Mouse (Mus musculus): ENCODE data around the gene Vmn1r4. TPM values are rescaled to one million over a fixed set of nuclear protein-coding genes. Genes with fewer than 3 reads are reported as not detected.
A peak's percentile ranks its signal among the peaks of the same experiment; 100 is the strongest.

Gene Vmn1r4
- polyA plus RNA-seq, 1 experiment, result 0.18 TPM

- Histone ChIP-seq H3K27ac (ENCODE audit: control insufficient read depth, insufficient read depth, low read length) (no peak overlapping the region), H3K4me3 (ENCODE audit: control insufficient read depth, insufficient read depth, low read length) (no peak overlapping the region)
- WGBS, result 93% methylated on average over 2 of the region's 2 CpGs
Observed at GRCm38 (mm10) chr6:56904982-56905381, 18.8 kb upstream of the Vmn1r4 start.

GRCm38 (mm10) chr6:56905486-56905885 is 18.3 kb upstream of the Vmn1r4 start:
- TF ChIP-seq CTCF (IDR thresholded peaks at IDR 0.05; ENCODE audit: borderline replicate concordance, control insufficient read depth, extremely low read depth, insufficient read depth, low read length, poor library complexity) (no peak), POLR2A (IDR thresholded peaks at IDR 0.05; ENCODE audit: control insufficient read depth, extremely low read depth, insufficient read depth, low read length, poor library complexity) (no peak)
- no peak overlapping the region for H3K4me3 ChIP-seq (ENCODE audit: control insufficient read depth, insufficient read depth, low read length)
- WGBS, result 97% methylated on average over 5 of the region's 5 CpGs
- H3K4me1 ChIP-seq (replicated peaks; ENCODE audit: control insufficient read depth, insufficient read depth, low read length), result peaks cover 4% of the 10 kb centered on the region; the same call in 1 of the 2 replicates
- H3K27me3 ChIP-seq (ENCODE audit: control insufficient read depth, insufficient read depth, low read length), result no peaks in the 10 kb centered on the region
- H3K27ac ChIP-seq (ENCODE audit: control insufficient read depth, insufficient read depth, low read length), result no peak overlapping the region
- no peak for DNase-seq
- H3K36me3 ChIP-seq (ENCODE audit: control insufficient read depth, insufficient read depth, low read length), result no peaks in the 10 kb centered on the region

More at GRCm38 (mm10) chr6:56904982-56905381, 18.8 kb upstream of the Vmn1r4 start:
- no peaks in the 10 kb centered on the region for H3K36me3 ChIP-seq (ENCODE audit: control insufficient read depth, insufficient read depth, low read length)
- no peaks in the 10 kb centered on the region for H3K27me3 ChIP-seq (ENCODE audit: control insufficient read depth, insufficient read depth, low read length)
- TF ChIP-seq POLR2A (IDR thresholded peaks at IDR 0.05; ENCODE audit: control insufficient read depth, extremely low read depth, insufficient read depth, low read length, poor library complexity) (no peak), CTCF (IDR thresholded peaks at IDR 0.05; ENCODE audit: borderline replicate concordance, control insufficient read depth, extremely low read depth, insufficient read depth, low read length, poor library complexity) (no peak)
- peaks cover 4% of the 10 kb centered on the region; the same call in 1 of the 2 replicates for H3K4me1 ChIP-seq (replicated peaks; ENCODE audit: control insufficient read depth, insufficient read depth, low read length)
- DNase-seq, result no peak

GRCm38 (mm10) chr6:56906121-56906846 is 17.5 kb upstream of the Vmn1r4 start:
- Histone ChIP-seq H3K27me3 (ENCODE audit: control insufficient read depth, insufficient read depth, low read length) (no peaks in the 10 kb centered on the region), H3K4me1 (replicated peaks; ENCODE audit: control insufficient read depth, insufficient read depth, low read length) (peaks cover 4% of the 10 kb centered on the region; the same call in 1 of the 2 replicates), H3K4me3 (ENCODE audit: control insufficient read depth, insufficient read depth, low read length) (no peak overlapping the region), H3K27ac (ENCODE audit: control insufficient read depth, insufficient read depth, low read length) (no peak overlapping the region), H3K36me3 (ENCODE audit: control insufficient read depth, insufficient read depth, low read length) (no peaks in the 10 kb centered on the region)
- 94% methylated on average over 8 of the region's 8 CpGs for WGBS
- DNase-seq, result no peak
- TF ChIP-seq POLR2A (IDR thresholded peaks at IDR 0.05; ENCODE audit: control insufficient read depth, extremely low read depth, insufficient read depth, low read length, poor library complexity) (no peak), CTCF (IDR thresholded peaks at IDR 0.05; ENCODE audit: borderline replicate concordance, control insufficient read depth, extremely low read depth, insufficient read depth, low read length, poor library complexity) (no peak)

GRCm38 (mm10) chr6:56907973-56908372 is 15.8 kb upstream of the Vmn1r4 start:
- Histone ChIP-seq H3K36me3 (ENCODE audit: control insufficient read depth, insufficient read depth, low read length) (no peaks in the 10 kb centered on the region), H3K27me3 (ENCODE audit: control insufficient read depth, insufficient read depth, low read length) (no peaks in the 10 kb centered on the region), H3K4me3 (ENCODE audit: control insufficient read depth, insufficient read depth, low read length) (no peak overlapping the region), H3K4me1 (replicated peaks; ENCODE audit: control insufficient read depth, insufficient read depth, low read length) (no peaks in the 10 kb centered on the region; the same call in 1 of the 2 replicates), H3K27ac (ENCODE audit: control insufficient read depth, insufficient read depth, low read length) (no peak overlapping the region)
- DNase-seq, result no peak
- no peak for TF ChIP-seq POLR2A (IDR thresholded peaks at IDR 0.05; ENCODE audit: control insufficient read depth, extremely low read depth, insufficient read depth, low read length, poor library complexity)
- TF ChIP-seq CTCF (IDR thresholded peaks at IDR 0.05; ENCODE audit: borderline replicate concordance, control insufficient read depth, extremely low read depth, insufficient read depth, low read length, poor library complexity), result no peak
- WGBS, result 96% methylated on average over 3 of the region's 3 CpGs

- Histone ChIP-seq H3K4me3 (ENCODE audit: control insufficient read depth, insufficient read depth, low read length) (no peak overlapping the region), H3K27me3 (ENCODE audit: control insufficient read depth, insufficient read depth, low read length) (no peaks in the 10 kb centered on the region), H3K4me1 (replicated peaks; ENCODE audit: control insufficient read depth, insufficient read depth, low read length) (no peaks in the 10 kb centered on the region), H3K36me3 (ENCODE audit: control insufficient read depth, insufficient read depth, low read length) (no peaks in the 10 kb centered on the region), H3K27ac (ENCODE audit: control insufficient read depth, insufficient read depth, low read length) (no peak overlapping the region)
- no peak for DNase-seq
- 96% methylated on average over 2 of the region's 2 CpGs for WGBS
- TF ChIP-seq CTCF (IDR thresholded peaks at IDR 0.05; ENCODE audit: borderline replicate concordance, control insufficient read depth, extremely low read depth, insufficient read depth, low read length, poor library complexity), result no peak
- no peak for TF ChIP-seq POLR2A (IDR thresholded peaks at IDR 0.05; ENCODE audit: control insufficient read depth, extremely low read depth, insufficient read depth, low read length, poor library complexity)
Observed at GRCm38 (mm10) chr6:56908397-56908796, 15.4 kb upstream of the Vmn1r4 start.

GRCm38 (mm10) chr6:56908912-56909311 is 14.9 kb upstream of the Vmn1r4 start:
- no peak overlapping the region for H3K27ac ChIP-seq (ENCODE audit: control insufficient read depth, insufficient read depth, low read length)
- peak; percentile 70 for DNase-seq
- H3K4me3 ChIP-seq (ENCODE audit: control insufficient read depth, insufficient read depth, low read length), result no peak overlapping the region
- 22% methylated on average over 4 of the region's 4 CpGs for WGBS
- no peak for TF ChIP-seq POLR2A (IDR thresholded peaks at IDR 0.05; ENCODE audit: control insufficient read depth, extremely low read depth, insufficient read depth, low read length, poor library complexity)
- TF ChIP-seq CTCF (IDR thresholded peaks at IDR 0.05; ENCODE audit: borderline replicate concordance, control insufficient read depth, extremely low read depth, insufficient read depth, low read length, poor library complexity), result peak; percentile 53; the same call in 1 of the 2 replicates
- H3K36me3 ChIP-seq (ENCODE audit: control insufficient read depth, insufficient read depth, low read length), result no peaks in the 10 kb centered on the region
- no peaks in the 10 kb centered on the region for H3K4me1 ChIP-seq (replicated peaks; ENCODE audit: control insufficient read depth, insufficient read depth, low read length)
- H3K27me3 ChIP-seq (ENCODE audit: control insufficient read depth, insufficient read depth, low read length), result no peaks in the 10 kb centered on the region
